Mouse (Mus musculus) mature B cell (primary cell): Measurements from ENCODE around the gene Immt.

Experiments
- in situ Hi-C: fragments of 300-500 bp; cut with MboI; formaldehyde crosslinking; loops from 2 replicates; pipeline ENCODE4 v1.14.3; 2019

Immt gene

DNA sequence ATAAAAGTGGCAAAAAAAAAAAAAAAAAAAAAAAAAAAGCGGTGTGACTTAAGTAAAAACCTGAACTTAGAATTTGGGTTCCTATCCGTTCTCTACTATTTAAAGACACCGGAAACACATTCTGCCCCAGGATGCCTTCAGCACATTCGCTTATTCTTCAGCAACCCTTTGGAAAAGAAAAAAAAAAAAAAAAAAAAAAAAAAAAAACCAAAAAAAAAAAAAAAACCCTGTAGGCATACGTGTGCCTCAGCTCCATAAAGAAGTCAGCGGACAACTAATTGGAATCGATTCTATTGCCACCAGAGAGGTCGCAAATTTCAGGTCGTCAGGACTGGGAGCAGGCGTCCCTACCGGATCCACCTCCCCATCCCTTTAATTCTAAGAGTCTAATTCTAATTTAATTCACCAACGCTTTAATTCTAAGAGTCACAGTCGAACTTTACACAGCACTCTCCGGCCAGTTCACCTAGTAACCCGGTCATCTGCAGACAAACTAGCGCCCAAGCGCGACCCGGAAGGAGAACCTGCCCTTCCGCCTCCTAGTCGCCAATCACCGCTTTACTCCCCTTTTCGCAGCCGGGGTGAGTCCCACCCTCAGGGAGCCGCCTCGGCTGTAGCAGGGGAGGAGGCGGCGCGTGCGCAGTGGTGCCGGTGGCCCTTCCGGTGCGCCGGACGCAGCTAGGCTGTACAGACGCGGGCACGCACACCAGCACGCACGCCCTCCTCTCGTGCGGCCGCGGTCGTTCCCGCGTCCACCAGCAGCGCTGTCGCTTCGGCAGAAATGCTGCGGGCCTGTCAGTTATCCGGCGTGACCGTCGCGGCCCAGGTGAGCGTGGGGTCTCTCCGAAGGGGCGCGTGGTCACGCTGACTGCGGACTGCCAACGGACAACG lies at the start of gene Immt:
Gene Immt, plus strand, starts transcription at position 642 of the 891 bp plus-strand sequence.
- in situ Hi-C loops = no loop called here

GRCm38 (mm10) chr6:71783165-71783564 lies 48.0 kb upstream of the Immt start:
- in situ Hi-C loops = no loop called here

GRCm38 (mm10) chr6:71788348-71788747 lies 42.8 kb upstream of the Immt start:
- in situ Hi-C loops = no loop called here

DNA sequence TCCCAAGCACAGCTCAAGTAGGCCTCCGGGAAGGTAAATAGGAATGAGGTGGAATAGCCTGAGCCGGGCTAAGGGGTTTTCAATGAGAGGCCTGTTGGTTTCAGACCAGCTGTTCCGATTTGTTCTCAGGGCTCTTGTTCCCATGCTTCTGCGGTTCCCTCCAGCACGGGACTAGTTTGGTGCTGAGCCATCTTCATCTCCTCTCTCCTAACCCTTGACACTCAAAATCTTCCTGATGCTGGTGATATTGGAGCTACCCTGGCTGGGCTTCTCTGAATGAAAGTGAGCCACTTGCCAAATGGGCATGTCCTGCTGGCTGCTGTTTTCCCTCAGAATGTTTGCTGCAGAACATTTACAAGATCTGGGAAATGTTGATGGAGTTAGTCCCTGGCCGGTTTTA lies 39.4 kb upstream of the Immt start:
- in situ Hi-C loops = no loop called here

DNA sequence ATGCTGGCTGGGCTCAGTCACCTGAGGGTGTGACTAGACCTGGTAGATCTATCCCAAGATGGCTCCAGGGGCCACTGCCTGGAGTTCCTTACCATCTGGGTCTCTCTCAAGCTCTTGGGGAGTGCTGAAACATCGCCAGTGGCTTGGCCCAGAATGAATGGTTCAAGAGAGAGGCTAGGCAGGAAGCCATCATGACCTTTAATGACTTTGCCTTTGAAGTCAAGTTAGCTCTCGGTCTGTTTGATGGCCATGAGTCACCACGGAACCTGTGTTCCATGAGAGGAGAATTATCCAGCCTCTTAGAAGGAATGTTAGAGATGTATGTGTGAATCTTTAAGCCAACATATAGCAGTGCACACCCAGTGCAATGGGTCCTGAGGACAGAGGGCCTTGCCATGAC lies 31.7 kb upstream of the Immt start:
- in situ Hi-C loops = no loop called here

- in situ Hi-C loops = loop anchor here (10.0 kb wide), 1 partner anchor 646 kb away; no protein-coding TSS in a partner anchor
Measured at GRCm38 (mm10) chr6:71801011-71801713, 30.0 kb upstream of the Immt start.

- in situ Hi-C loops = loop anchor here (10.0 kb wide), 1 partner anchor 647 kb away; no protein-coding TSS in a partner anchor
Measured at GRCm38 (mm10) chr6:71801714-71802094, 29.4 kb upstream of the Immt start.

- in situ Hi-C loops = loop anchor here (10.0 kb wide), 1 partner anchor 649 kb away; no protein-coding TSS in a partner anchor
Measured at GRCm38 (mm10) chr6:71803609-71804008, 27.5 kb upstream of the Immt start.

DNA sequence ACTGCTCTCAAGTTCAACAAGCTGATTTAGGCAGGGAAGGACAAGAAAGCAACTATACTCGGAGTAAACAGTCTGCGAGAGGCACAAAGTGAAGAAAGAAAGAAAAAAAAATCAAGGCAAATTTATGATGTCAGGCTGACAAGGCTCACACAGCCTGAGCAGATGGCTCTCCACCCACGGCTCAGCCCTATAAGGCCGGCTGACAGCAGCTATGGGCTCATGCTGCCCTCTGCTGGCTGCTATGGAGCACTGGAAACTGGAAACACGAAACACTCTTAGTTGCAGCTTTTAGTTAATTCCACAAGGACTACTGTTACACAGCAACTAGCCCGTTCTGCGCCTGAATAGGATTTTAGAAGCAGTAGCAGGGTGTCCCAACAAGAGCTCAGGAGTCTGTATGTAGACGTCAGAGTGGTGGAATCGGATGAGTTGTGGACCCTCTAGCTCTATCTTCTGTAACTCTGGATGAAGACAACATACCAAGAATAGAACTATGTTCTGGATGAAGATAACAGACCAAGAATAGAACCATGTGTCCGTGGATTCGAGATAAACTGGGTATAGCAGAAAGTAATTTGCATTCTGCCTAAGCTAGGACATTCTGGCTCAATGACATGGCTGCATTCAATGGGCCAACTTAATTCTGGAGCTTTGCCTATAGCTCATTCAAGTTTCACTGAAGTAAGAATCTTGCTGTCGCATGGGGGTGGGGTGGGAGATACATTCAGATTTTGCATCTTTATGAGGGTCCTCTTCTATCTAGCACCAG lies 26.9 kb upstream of the Immt start:
- in situ Hi-C loops = loop anchor here (10.0 kb wide), 1 partner anchor 649 kb away; no protein-coding TSS in a partner anchor

DNA sequence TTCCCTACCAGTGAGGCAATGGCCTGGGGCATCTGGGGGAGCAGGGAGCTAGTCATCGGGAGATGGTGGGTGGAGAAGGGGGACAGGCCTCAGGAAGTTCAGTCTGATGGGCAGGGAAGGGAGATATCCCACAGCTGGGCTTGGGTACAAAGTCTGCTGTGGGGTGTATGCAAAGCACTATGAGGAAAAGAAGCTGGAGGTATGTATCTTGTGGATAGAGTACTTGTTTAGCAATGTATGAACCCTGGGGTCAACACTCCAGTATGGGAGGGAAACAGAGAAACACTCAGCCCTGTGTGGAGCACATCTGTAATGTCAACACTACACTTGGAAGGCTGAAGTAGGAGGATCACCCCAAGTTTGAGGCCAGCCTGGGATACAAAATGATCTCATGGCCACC lies 24.4 kb upstream of the Immt start:
- in situ Hi-C loops = loop anchor here (10.0 kb wide), 1 partner anchor 652 kb away; no protein-coding TSS in a partner anchor

DNA sequence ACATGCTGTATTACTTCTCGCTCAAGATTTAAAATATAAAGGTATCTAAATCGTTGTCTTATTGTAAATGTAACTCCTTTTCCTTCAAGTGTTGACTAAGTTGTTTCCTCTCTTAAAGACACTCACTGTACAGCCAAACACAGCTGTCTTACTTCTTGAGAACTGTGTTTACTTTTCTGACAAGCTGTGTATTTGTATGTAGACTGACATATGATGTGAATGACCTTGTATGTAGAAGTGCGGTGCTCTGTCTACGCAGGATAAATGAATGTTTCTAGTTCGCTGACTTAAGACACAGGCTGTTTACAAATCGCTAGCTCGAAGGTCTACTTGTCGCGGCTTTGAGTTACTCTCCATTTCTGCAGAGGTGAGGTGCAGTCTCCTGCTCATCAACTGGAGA lies 21.2 kb upstream of the Immt start:
- in situ Hi-C loops = loop anchor here (10.0 kb wide), 1 partner anchor 655 kb away; no protein-coding TSS in a partner anchor

GRCm38 (mm10) chr6:71812820-71813219 lies 18.3 kb upstream of the Immt start:
- in situ Hi-C loops = no loop called here

DNA sequence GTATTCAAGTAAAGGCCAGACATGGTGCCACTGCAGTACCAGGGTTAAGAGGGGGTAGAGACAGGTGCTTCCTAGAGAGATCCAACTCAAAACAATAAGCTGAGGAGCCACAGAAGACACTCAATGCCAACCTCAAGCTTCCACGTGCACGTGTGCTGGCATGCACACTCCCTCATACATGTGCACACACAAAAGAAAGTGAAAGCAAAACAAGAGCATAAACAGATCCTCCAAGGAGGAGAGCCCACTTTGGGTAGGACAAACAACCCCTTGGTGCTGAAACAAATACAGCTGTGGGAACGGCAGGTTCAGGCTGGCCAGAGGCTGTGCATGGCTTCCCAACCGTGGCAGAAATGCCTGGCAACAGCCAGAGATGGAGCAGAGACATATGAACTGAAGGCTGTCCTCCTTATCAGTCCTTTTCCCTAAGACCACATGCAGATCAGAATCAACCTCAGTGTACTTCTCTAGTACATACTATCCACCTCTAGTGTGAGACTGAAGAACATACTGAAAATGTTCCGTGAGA lies 11.3 kb upstream of the Immt start:
- in situ Hi-C loops = no loop called here

DNA sequence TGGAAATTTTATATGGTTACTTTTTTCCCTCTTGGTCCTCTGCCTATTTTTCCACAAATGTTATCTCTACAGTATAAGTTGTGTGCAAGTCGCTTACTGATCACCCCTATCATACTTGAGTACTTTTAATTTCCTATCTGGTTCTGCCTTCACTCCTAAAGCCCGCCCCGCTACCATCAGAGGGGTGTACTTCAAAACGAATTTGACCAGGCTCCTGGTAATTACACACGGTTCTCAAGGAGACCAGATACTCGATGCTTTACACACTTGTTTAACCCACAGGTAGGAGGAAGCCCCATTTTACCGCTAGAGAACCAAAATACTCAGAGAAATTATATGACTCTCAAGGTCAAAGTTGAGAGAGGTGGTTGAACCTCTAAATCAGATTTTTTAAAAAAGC lies 8.0 kb upstream of the Immt start:
- in situ Hi-C loops = no loop called here

- in situ Hi-C loops = no loop called here
Measured at GRCm38 (mm10) chr6:71823488-71823887, 7.6 kb upstream of the Immt start.

DNA sequence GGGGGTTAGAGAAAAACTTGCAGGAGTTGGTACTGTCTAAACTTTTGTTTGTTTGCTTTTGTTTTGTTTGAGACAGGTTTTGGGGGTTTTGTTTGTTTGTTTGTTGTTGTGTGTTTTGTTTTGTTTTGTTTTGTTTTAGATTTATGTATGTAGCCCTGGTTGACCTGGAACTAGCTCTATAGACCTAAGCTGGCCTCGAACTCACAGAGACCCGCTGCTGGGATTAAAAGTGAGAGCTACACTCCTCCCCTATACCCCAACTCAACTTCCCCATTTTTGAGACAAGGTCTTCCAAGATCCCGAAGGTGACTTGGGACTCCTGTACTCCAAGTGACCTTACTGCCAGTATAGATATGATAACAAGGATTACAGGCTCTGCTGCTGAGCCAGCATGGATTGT lies 7.2 kb upstream of the Immt start:
- in situ Hi-C loops = no loop called here

DNA sequence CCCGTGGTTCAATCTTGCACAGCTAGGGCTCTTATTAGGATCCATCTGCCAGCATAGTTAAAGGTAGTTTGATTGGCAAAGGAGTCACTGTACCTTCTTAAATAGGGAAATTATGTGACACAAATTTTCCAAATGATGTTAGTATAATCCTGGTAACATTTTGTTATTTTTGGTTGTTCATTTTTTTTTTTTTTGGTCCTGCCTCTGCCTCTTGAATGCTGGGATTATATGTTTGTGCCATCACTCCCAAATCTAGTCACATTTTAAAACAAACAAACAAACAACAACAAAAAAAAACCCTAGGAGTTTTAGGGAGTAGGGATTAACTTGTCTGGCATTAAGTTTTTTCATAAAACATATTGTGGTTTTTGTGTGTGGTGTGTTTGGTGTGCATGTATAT lies 4.3 kb upstream of the Immt start, which contains the start of gene Mrpl35:
Gene Mrpl35, minus strand, starts transcription at position 101 of the 400 bp plus-strand sequence.
- in situ Hi-C loops = no loop called here

DNA sequence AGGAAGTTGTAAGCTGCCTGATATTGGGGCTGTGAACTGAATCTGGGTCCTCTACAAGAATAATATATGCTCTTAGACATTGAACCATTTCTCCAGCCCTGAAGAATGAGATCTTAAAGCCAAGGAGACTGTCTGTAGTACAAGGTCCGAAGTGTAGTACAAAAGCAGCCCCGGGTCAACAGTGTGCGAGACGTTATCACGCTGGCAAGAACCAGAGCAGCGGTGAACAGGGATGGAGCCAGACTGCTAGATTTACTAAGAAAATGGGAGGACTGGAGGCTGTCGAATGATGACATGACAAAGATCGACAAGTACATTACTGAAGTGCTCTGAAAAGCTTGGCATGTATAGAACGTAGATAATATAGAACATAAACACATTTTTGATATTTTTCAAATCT lies 1.4 kb upstream of the Immt start:
- in situ Hi-C loops = no loop called here

GRCm38 (mm10) chr6:71831581-71831960 lies 440 bp downstream of the Immt start:
- in situ Hi-C loops = no loop called here

DNA sequence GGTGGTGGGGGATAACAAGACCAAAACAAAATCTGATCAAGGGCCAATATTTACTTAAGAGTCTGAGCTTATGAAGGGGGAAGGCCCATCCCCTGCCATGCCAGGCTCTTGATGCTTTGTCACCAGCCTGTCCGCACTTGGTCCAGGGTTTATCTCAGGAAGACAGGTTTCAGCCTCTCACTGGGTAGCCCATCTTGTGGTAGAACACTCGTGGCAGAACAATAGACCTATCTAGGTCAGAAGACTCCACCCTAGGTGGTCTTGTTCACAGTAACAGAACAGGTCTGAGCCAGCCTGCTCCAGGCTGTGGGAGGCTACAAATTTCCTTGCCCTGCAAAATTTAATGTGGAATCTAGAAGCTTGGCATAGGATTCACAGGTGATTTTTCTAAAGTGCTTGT lies 5.7 kb downstream of the Immt start:
- in situ Hi-C loops = no loop called here

- in situ Hi-C loops = no loop called here
Measured at GRCm38 (mm10) chr6:71839815-71840214, 8.7 kb downstream of the Immt start.
